Mouse (Mus musculus): ENCODE data around the gene Krtap4-1. TPM values are rescaled to one million over a fixed set of nuclear protein-coding genes. Genes with fewer than 3 reads are reported as not detected.
"Not testable (repeated sequence)": the region's sequence is repeated elsewhere in the genome, so short reads cannot be mapped to it uniquely, and the experiment has no call there.

The Krtap4-1 gene
- polyA plus RNA-seq (2012; ENCODE audit: insufficient read depth, insufficient read length, missing spikeins) = not detected in 2 replicates

DNA sequence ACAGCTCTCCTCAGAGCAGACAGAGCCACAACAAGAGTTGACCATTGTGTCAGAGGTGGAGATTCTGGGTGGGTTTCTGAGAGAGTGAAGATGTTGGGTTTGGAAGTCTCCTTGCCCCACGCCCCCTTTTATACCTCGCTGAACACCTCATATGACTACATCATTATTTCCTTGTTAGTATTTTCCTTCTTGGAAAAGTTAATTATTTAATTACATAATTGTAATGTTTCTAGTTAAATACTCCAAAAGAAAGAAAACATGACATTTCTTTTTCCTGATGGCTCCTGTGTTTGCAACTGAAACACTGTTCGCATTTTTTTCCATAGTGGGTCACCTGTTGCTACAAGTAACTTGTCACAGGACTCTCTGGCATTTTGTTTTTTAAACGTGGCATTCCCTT is at the start of gene Krtap4-1:
TSS of gene Krtap4-1 (minus strand) at position 101 of the 400 bp plus-strand sequence.
- H3K4me3 ChIP-seq (ENCODE audit: insufficient read depth, low read length) = no peak within 1 kb of the TSS
- no peaks in the 10 kb centered on the region for H3K4me1 ChIP-seq (ENCODE audit: control insufficient read depth, insufficient read depth, low read length)
- TF ChIP-seq CTCF (IDR thresholded peaks at IDR 0.05; ENCODE audit: low read depth, low read length) (no peak), POLR2A (IDR thresholded peaks at IDR 0.05; ENCODE audit: borderline replicate concordance, low read depth, low read length) (no peak)
- H3K27ac ChIP-seq (ENCODE audit: insufficient read depth, low read depth, low read length) = no peak within 1 kb of the TSS

DNA sequence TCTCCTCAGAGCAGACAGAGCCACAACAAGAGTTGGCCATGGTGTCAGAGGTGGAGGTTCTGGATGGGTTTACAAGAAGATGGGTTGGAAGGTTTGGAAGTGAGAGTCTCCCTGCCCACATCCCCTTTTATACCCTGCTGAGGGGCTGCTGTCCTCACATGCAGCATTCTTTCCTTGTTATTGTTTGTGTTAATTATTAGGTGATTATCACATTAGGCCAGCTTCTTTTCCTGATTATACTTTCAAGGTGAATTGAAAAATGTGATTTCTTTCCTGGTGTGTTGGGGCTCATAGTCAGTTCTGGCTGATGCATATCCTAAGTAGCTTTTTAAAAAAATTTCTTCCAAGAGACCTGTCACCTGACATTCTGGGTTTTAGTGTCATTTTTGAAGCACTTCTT is 37.8 kb upstream of the Krtap4-1 start, which contains the start of gene Krtap4-6:
TSS of gene Krtap4-6 (minus strand) at position 101 of the 400 bp plus-strand sequence.
- no peak within 1 kb of the TSS for H3K4me3 ChIP-seq (ENCODE audit: insufficient read depth, low read length)
- no peak for TF ChIP-seq CTCF (IDR thresholded peaks at IDR 0.05; ENCODE audit: low read depth, low read length)
- TF ChIP-seq POLR2A (IDR thresholded peaks at IDR 0.05; ENCODE audit: borderline replicate concordance, low read depth, low read length) = no peak
- H3K27ac ChIP-seq (ENCODE audit: insufficient read depth, low read depth, low read length) = no peak within 1 kb of the TSS
- H3K4me1 ChIP-seq (ENCODE audit: control insufficient read depth, insufficient read depth, low read length) = no peaks in the 10 kb centered on the region

DNA sequence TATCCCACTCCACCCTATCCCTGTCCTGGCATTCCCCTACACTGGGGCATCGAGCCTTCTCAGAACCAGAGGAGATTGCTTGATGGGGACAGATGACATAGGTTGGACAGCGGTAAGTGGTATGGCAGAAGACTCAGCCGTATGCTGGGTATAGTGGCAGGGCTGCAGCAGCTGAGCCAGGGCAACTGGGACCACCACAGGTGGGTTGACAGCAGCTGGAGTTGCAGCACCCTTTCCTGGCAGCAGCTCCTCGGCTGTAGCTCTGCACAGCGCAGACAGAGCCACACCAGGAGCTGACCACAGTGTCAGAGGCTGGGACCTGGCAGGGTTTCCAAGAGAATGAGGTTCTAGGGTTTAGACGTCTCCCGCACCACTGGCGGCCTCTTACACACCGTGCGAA is 34.8 kb upstream of the Krtap4-1 start:
- TF ChIP-seq CTCF (IDR thresholded peaks at IDR 0.05; ENCODE audit: low read depth, low read length) (no peak), POLR2A (IDR thresholded peaks at IDR 0.05; ENCODE audit: borderline replicate concordance, low read depth, low read length) (no peak)
- no peak overlapping the region for H3K27ac ChIP-seq (ENCODE audit: insufficient read depth, low read depth, low read length)

DNA sequence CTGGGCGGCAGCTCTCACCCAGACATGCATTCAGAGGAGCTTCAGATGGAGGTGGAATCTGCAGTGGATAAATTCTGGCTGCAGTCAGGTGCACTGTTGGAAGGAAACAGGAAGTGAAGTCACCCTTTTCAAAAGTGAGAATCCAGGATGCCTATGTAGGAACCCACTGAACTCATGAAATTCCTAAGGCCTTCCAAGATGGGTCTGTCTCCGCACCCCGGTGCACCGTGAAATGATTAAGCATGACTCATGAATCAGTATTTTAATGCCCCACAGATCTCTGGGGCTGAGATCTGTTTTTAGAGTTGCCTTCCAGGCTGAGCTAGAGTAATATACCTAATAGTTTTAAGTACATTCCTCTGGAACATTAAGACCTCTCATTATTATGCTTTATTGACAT is 31.2 kb upstream of the Krtap4-1 start:
- Histone ChIP-seq H3K27ac (ENCODE audit: insufficient read depth, low read depth, low read length) (no peak overlapping the region), H3K4me1 (ENCODE audit: control insufficient read depth, insufficient read depth, low read length) (no peaks in the 10 kb centered on the region), H3K4me3 (ENCODE audit: insufficient read depth, low read length) (no peak overlapping the region)
- no peak for TF ChIP-seq CTCF (IDR thresholded peaks at IDR 0.05; ENCODE audit: low read depth, low read length)
- no peak for TF ChIP-seq POLR2A (IDR thresholded peaks at IDR 0.05; ENCODE audit: borderline replicate concordance, low read depth, low read length)

More for the DNA sequence above, 34.8 kb upstream of the Krtap4-1 start:
- Histone ChIP-seq H3K4me3 (ENCODE audit: insufficient read depth, low read length) (no peak overlapping the region), H3K4me1 (ENCODE audit: control insufficient read depth, insufficient read depth, low read length) (no peaks in the 10 kb centered on the region)

DNA sequence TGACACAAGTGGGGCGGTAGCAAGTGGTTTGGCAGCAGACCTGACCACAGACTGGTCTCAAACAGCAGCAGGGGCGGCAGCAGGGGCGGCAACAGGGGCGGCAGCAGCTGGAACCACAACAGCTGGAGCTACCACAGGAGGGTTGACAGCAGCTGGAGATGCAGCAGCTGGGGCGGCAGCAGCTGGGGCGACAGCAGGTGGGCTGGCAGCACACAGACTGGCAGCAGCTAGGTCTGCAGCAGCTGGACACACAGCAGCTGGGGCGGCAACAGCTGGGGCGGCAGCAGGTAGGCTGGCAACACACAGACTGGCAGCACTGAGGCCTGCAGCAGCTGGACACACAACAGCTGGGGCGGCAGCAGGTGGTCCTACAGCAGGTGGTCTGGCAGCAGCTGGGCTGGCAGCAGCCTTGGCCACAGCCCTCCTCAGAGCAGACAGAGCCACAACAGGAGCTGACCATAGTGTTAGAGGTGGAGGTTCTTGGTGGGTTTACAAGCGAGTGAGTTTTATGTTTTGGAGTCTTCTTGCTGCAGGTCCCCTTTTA is 30.5 kb upstream of the Krtap4-1 start, which contains the start of gene Gm11563:
TSS of gene Gm11563 (minus strand) at position 494 of the 544 bp plus-strand sequence.
- not testable (repeated sequence) for H3K4me3 ChIP-seq (ENCODE audit: insufficient read depth, low read length); H3K27ac ChIP-seq (ENCODE audit: insufficient read depth, low read depth, low read length); H3K4me1 ChIP-seq (ENCODE audit: control insufficient read depth, insufficient read depth, low read length)

DNA sequence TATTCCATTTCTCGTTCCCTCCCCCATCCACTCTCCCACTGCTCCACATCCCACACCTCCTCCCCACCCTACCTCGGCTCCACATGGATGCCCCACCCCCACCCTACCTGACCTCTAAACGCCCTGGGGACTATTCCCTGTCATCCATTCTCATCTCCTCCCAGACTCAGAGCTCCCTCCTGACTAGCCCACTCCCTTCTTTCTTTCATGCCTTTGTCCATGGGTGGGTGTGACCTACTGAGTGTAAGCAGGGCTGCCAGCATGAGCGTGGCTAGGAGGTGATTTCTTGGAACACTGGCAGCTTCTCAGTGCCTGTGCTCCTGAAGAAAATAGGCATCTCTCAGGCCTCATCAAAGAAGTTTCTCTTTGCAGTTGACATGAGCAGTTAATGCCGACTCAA is 29.0 kb upstream of the Krtap4-1 start:
- TF ChIP-seq POLR2A (IDR thresholded peaks at IDR 0.05; ENCODE audit: borderline replicate concordance, low read depth, low read length) = no peak
- no peak overlapping the region for H3K4me3 ChIP-seq (ENCODE audit: insufficient read depth, low read length)
- no peaks in the 10 kb centered on the region for H3K4me1 ChIP-seq (ENCODE audit: control insufficient read depth, insufficient read depth, low read length)
- H3K27ac ChIP-seq (ENCODE audit: insufficient read depth, low read depth, low read length) = no peak overlapping the region

DNA sequence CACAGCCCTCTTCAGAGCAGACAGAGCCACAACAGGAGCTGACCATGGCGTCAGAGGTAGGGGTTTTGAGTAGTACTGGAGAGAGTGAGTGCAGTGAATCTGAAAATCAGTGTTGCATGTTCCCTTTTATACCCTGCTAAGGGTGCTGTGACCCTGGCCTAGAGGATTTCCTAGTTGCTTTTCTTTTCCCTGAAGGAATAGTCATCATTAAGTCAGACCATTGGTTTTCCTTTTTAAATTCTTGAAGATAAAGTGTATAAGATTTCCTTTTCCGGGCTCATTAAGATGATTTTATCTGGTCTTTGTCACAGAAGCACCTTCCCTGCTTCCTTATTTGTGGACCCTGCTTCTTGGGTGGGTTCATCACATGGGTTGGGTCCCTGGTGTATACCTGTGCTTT is 22.1 kb upstream of the Krtap4-1 start, which contains the start of gene Gm11555:
TSS of gene Gm11555 (minus strand) at position 101 of the 400 bp plus-strand sequence.
- TF ChIP-seq CTCF (IDR thresholded peaks at IDR 0.05; ENCODE audit: low read depth, low read length) (no peak), POLR2A (IDR thresholded peaks at IDR 0.05; ENCODE audit: borderline replicate concordance, low read depth, low read length) (no peak)
- H3K4me3 ChIP-seq (ENCODE audit: insufficient read depth, low read length) = no peak within 1 kb of the TSS
- H3K27ac ChIP-seq (ENCODE audit: insufficient read depth, low read depth, low read length) = no peak within 1 kb of the TSS

DNA sequence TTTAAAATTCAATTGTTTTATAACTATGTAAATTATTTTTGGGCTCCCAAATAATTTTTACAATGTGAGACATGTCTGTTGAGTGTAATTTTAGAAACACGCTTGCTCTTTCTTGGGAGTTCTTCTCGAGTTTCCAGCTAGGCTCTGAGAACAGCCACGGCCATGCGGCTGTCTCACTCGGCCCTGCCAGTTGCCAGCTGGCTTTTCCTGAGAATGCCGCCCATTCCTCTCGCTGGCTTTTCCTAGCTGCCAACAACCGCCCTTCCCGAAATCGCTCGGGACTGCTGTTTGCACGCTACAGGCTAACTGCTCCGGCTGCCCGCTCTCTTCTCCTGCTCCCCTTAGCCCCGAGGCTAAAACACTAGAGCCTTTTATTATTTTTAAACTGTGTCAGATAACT is 18.4 kb upstream of the Krtap4-1 start:
- TF ChIP-seq CTCF (IDR thresholded peaks at IDR 0.05; ENCODE audit: low read depth, low read length) = no peak
- TF ChIP-seq POLR2A (IDR thresholded peaks at IDR 0.05; ENCODE audit: borderline replicate concordance, low read depth, low read length) = no peak

More for the DNA sequence above, 22.1 kb upstream of the Krtap4-1 start, which contains the start of gene Gm11555:
- H3K4me1 ChIP-seq (ENCODE audit: control insufficient read depth, insufficient read depth, low read length) = no peaks in the 10 kb centered on the region

DNA sequence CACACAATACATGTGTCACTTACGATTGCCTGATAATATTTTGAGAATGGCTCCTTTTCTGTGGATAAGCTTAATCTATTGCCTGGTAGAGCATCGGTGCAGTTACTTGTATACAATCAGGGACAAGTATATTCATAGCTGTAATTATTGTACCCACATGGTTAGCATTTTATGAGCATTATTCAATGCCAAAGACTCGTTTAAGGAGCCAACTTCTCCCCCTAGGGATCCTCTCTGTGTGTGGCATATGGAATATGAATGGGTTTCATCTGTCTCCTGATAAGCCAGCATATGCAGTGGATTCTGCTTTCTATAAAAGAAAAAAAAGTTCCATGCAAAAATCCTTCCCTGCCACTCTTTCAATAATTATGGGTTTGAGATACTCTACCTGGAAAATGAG is 16.3 kb upstream of the Krtap4-1 start:
- Histone ChIP-seq H3K4me3 (ENCODE audit: insufficient read depth, low read length) (no peak overlapping the region), H3K27ac (ENCODE audit: insufficient read depth, low read depth, low read length) (no peak overlapping the region), H3K4me1 (ENCODE audit: control insufficient read depth, insufficient read depth, low read length) (no peaks in the 10 kb centered on the region)
- TF ChIP-seq POLR2A (IDR thresholded peaks at IDR 0.05; ENCODE audit: borderline replicate concordance, low read depth, low read length) (no peak), CTCF (IDR thresholded peaks at IDR 0.05; ENCODE audit: low read depth, low read length) (no peak)

More for the DNA sequence above, 18.4 kb upstream of the Krtap4-1 start:
- H3K27ac ChIP-seq (ENCODE audit: insufficient read depth, low read depth, low read length) = no peak overlapping the region
- no peaks in the 10 kb centered on the region for H3K4me1 ChIP-seq (ENCODE audit: control insufficient read depth, insufficient read depth, low read length)
- no peak overlapping the region for H3K4me3 ChIP-seq (ENCODE audit: insufficient read depth, low read length)

DNA sequence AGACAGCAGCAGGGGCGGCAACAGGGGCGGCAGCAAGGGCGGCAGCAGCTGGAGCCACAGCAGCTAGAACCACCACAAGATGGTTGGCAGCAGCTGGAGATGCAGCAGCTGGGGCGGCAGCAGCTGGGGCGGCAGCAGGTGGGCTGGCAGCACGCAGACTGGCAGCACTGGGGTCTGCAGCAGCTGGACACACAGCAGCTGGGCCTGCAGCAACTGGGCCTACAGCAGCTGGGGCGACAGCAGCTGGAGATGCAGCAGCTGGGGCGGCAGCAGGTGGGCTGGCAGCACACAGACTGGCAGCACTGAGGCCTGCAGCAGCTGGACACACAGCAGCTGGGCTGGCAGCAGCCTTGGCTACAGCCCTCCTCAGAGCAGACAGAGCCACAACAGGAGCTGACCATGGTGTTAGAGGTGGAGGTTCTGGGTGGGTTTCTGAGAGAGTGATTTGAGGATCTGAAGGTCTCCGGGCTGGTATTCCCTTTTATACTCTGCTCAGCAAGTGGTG is 15.6 kb upstream of the Krtap4-1 start, which contains the start of gene Krtap4-7:
TSS of gene Krtap4-7 (minus strand) at position 455 of the 505 bp plus-strand sequence.
- H3K27ac ChIP-seq (ENCODE audit: insufficient read depth, low read depth, low read length); H3K4me1 ChIP-seq (ENCODE audit: control insufficient read depth, insufficient read depth, low read length); H3K4me3 ChIP-seq (ENCODE audit: insufficient read depth, low read length): not testable (repeated sequence)
